Mouse (Mus musculus): ENCODE measurements around the gene Cacng6. TPM values are rescaled to one million over a fixed set of nuclear protein-coding genes. Genes with fewer than 3 reads are reported as not detected.

Gene Cacng6
- polyA plus RNA-seq (2012; fragmentation: generic; extraction: Trizol) = not detected

GRCm38 (mm10) chr7:3423895-3424294, at the start of gene Cacng6:
Gene Cacng6 (plus strand): TSS chr7:3424195.

DNA sequence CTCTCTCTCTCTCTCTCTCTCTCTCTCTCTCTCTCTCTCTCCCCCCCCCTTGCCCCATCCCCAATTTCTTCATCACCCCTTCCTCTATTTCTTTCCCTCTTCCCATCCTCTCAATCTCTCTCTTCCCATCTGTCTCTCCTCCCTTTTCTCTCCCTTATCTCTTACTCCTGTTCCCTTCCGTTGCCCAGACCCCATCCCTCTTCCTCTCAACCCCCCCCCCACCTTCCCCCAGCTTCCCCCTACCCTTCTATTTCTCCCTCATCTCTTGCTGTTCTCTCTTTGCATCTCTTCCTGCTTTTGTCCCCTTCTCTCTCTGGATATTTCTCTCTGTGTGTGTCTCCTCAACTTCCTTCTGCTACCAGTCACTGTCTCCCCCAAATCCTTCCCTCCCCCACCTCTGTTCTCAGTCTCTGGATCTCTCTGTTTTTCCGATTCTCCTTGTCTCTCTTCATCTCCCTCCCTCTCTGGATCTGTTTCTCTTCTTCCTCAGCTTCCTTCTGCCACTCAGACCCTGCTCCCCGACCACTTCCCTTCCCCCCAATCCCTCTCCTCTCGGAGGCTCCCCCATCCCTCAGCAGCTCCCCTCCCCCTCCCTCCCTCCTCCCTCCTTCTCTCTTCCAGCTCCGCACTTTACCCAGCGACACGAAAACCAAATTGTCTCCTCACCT, 33.4 kb upstream of the Cacng6 start, which contains the start of gene Cacng8:
Gene Cacng8 (plus strand): TSS at position 271 of the 668 bp plus-strand sequence.

Other genes with a start within 250 kb of the Cacng6 start
- gene Nlrp12, start 174.5 kb upstream of the Cacng6 start, polyA plus RNA-seq (2012; fragmentation: generic; extraction: Trizol) = not detected
- gene Myadm, start 135.1 kb upstream of the Cacng6 start, polyA plus RNA-seq (2012; fragmentation: generic; extraction: Trizol) = 100 to 1,000 TPM in 1 of 2 experiments, 10 to 100 TPM in 1; 47.4 to 122 TPM
- gene Prkcg, start 135.0 kb upstream of the Cacng6 start, polyA plus RNA-seq (2012; fragmentation: generic; extraction: Trizol) = 1 to 10 TPM in 1 of 2 experiments, under 1 TPM in 1; 0.19 to 2.2 TPM
- gene Cacng7, start 91.2 kb upstream of the Cacng6 start, polyA plus RNA-seq (2012; fragmentation: generic; extraction: Trizol) = 1 to 10 TPM in 1 of 2 experiments, under 1 TPM in 1; 0.26 to 3.6 TPM
- under 1 TPM in 1 of 2 experiments, not detected in 1; 0.04 TPM for gene Cacng8, start 33.5 kb upstream of the Cacng6 start, polyA plus RNA-seq (2012; fragmentation: generic; extraction: Trizol)
- not detected for gene Tarm1, start 78.4 kb downstream of the Cacng6 start, polyA plus RNA-seq (2012; fragmentation: generic; extraction: Trizol)
- under 1 TPM; 0.02 to 0.05 TPM for gene Oscar, start 192.0 kb downstream of the Cacng6 start, polyA plus RNA-seq (2012; fragmentation: generic; extraction: Trizol)
- 100 to 1,000 TPM; 586 to 641 TPM for gene Ndufa3, start 193.2 kb downstream of the Cacng6 start, polyA plus RNA-seq (2012; fragmentation: generic; extraction: Trizol)
- gene Tfpt, start 205.7 kb downstream of the Cacng6 start, polyA plus RNA-seq (2012; fragmentation: generic; extraction: Trizol) = 10 to 100 TPM; 24.9 to 28.3 TPM
- 10 to 100 TPM; 41.4 to 67.7 TPM for gene Prpf31, start 205.8 kb downstream of the Cacng6 start, polyA plus RNA-seq (2012; fragmentation: generic; extraction: Trizol)
- 10 to 100 TPM; 50.5 to 73.1 TPM for gene Cnot3, start 221.1 kb downstream of the Cacng6 start, polyA plus RNA-seq (2012; fragmentation: generic; extraction: Trizol)
- gene Leng1, start 241.6 kb downstream of the Cacng6 start, polyA plus RNA-seq (2012; fragmentation: generic; extraction: Trizol) = 10 to 100 TPM in 1 of 2 experiments, 1 to 10 TPM in 1; 7.6 to 11.3 TPM